Mouse (Mus musculus) spleen, adult 2 months (tissue): ENCODE data around the gene Rtkn.

Source experiments
- CTCF ChIP-seq: fragments of 200-500 bp; IDR thresholded peaks from 2 replicates; pipeline ENCODE4 v1.5.1; 2011; ENCODE audit warnings: mild to moderate bottlenecking, inconsistent platforms; ENCODE audit not compliant: insufficient read depth, insufficient read length, insufficient replicate concordance; ENCODE audit errors: extremely low read depth
- POLR2A ChIP-seq: fragments of 200-500 bp; IDR thresholded peaks from 2 replicates; pipeline ENCODE4 v1.6.1; 2011; ENCODE audit warnings: low read depth, low read length, inconsistent platforms

GRCm38 (mm10) chr6:83121863-83122710 is 13.2 kb upstream of the Rtkn start:
- no peak for TF ChIP-seq POLR2A
- TF ChIP-seq CTCF, result no peak
